Mouse (Mus musculus): ENCODE results near the gene Treh.

- TF ChIP-seq POLR2A (IDR thresholded peaks at IDR 0.05; ENCODE audit: control insufficient read depth, extremely low read depth, insufficient read depth, low read length, poor library complexity) (no peak), CTCF (IDR thresholded peaks at IDR 0.05; ENCODE audit: borderline replicate concordance, control insufficient read depth, extremely low read depth, insufficient read depth, low read length, poor library complexity) (no peak)
Measured at GRCm38 (mm10) chr9:44672291-44672865, 655 bp upstream of the Treh start.
